Mouse (Mus musculus) liver, embryonic 14.5 days (tissue): ENCODE results near the gene Stard3.

Experiments
- CTCF ChIP-seq: IDR thresholded peaks from 2 replicates; pipeline ENCODE4 v1.5.1; 2016; ENCODE audit warnings: antibody characterized with exemption, low read depth, control low read depth
- EP300 ChIP-seq: IDR thresholded peaks from 2 replicates; pipeline ENCODE4 v1.6.1; 2016; ENCODE audit warnings: antibody characterized with exemption, low read depth

- TF ChIP-seq CTCF, result no peak
- TF ChIP-seq EP300, result no peak
These were observed 26.0 kb downstream of the Stard3 start for GRCm38 (mm10) chr11:98384216-98384615.
